Mouse (Mus musculus): Measurements from ENCODE around the gene Pfn1.

The Pfn1 gene

GRCm38 (mm10) chr11:70654198-70654922 lies at the start of gene Pfn1:
Gene Pfn1 (minus strand): TSS chr11:70654644.
- peak; percentile 47 for DNase-seq (ENCODE audit: low spot score)

- DNase-seq (ENCODE audit: low spot score): no peak
Observed at GRCm38 (mm10) chr11:70702781-70703180, 48.3 kb upstream of the Pfn1 start.

DNA sequence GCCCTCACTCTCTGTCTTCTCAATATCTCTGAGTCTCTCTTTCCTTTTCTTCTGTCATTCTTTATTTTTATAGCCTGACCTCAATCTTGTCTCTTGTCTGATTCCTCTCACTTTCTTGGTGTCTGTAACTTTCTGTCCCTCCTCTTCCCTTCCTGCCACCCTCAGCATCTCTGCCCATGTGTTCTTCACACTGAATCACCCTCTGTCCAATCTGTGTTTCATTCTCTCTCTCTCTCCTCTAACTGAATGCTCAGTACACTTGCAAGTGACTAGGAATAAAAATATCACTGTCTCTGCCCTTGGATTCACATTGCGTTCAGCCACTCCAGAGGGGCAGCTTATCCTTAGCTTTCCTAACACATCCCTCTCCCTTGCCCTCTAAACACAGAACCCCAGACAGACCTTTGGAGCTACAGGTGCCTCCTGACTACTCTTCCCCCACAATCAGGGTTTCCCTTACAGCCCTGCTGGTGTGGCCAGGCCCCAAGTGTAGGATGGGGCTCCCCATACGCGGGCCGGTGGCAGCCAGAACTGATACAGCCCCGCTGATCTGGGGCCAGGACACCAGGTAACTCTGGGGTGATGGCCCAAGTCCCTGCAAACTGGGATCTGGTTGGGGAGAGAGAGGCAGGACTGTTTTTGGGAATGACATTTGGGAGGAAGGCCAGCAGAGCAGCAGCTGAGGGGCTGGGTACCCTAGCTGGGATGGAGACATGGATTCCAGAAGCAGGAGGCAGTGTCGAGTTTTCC lies 47.7 kb upstream of the Pfn1 start:
- no peak for DNase-seq (ENCODE audit: low spot score)

DNA sequence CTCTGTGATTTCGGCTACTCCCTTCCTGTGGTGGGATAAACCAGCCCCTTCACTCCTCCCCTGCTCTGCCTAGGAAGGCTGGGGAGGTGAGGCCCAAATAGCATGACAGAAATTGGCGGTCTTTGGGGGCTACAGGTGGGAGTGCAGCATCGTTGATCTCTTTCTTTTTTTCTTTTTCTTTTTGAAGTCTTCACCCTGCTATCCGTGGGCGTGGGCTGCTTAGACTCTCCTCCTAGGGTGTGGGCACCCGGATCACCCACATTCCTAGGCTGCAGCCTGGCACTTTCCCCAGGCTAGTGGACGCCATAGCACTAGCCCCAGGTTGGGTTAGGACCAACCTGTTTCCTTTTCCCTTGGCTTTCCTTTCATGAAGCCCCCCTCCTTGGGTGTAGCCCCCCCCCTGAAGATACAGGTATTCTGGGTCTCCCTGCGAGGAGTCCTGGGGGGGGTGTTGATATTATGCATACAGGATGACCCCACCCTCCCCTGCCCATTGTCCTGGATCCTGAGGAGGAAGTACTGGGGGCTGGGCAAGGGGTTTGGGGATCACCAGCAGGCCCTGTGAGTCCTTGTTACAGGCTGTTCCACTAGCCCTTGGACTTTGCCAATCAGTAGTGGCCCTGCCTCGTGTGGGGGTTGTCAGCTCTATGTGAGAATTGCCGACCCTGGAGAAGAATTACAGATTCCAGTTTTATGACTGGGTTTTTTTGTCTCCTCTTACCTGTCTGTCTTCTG lies 46.9 kb upstream of the Pfn1 start:
- DNase-seq (ENCODE audit: low spot score): no peak

GRCm38 (mm10) chr11:70700613-70701012 lies 46.2 kb upstream of the Pfn1 start:
- DNase-seq (ENCODE audit: low spot score): no peak

DNA sequence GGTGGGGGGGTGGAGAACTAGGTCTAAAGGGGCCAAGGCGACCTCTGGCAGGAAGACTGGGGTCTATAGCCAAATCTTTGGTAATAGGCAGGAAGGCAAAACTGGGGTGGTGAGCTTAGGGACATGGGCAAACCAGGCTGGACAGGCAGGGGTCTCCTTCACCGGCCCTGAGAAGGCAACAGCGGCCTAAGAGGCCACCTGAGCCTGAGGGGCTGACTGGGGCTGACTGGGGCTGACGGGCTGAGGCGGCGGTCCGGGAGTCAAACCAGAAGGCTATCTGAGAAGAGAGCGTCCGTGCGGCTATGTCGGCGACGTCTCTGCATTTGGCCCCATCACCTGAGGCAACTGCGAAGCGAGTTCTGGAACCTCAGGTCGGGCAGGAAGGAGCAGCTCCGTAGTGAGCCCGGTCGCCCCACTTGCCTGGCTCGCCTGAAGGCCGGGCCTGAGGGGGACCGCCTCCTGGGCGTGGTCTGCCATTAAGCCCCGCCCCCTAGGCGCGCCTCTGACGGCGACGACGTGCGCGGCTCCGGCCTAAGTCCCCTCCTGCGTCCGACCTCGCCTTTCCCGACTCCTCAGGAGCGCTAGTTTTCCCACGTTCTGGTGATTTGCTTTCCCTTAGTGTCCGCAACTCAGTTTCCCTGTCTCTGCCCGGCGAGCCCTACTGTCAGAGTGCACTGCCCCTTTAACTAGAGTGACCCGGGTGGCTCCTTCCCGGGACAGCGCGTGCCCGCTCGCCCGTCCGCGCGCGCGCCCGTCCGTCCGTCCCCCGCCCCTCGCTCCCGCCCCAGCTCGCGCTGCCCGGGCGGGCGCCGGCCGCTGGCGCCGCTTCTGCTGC lies 45.5 kb upstream of the Pfn1 start, which contains the start of the genes Inca1 and Kif1c:
Gene Inca1 (minus strand): TSS at position 434 of the 835 bp plus-strand sequence.
Gene Kif1c (plus strand): TSS at position 827 of the 835 bp plus-strand sequence.
- DNase-seq (ENCODE audit: low spot score): peak; percentile 77

DNA sequence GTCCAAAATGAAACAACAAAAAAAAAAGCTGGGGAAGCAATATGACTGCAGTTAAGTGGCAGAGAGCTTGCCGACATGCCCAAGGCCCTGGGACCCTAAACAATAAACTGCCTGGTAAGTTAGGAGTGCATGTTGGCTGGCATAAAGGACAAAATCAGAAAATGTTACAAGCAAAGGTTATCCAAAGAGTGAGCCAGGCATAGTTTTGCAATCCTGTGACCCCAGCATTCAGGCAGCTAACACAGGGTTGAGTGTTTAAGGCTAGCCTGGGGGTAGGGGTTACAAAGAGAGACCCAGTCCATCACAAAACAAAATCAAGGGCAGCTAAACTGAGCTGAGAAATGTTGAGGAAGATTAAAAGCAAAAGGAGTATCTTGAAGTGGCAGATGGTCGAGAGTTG lies 44.6 kb upstream of the Pfn1 start:
- DNase-seq (ENCODE audit: low spot score): no peak

- DNase-seq (ENCODE audit: low spot score): no peak
Observed at GRCm38 (mm10) chr11:70697376-70697775, 42.9 kb upstream of the Pfn1 start.

DNA sequence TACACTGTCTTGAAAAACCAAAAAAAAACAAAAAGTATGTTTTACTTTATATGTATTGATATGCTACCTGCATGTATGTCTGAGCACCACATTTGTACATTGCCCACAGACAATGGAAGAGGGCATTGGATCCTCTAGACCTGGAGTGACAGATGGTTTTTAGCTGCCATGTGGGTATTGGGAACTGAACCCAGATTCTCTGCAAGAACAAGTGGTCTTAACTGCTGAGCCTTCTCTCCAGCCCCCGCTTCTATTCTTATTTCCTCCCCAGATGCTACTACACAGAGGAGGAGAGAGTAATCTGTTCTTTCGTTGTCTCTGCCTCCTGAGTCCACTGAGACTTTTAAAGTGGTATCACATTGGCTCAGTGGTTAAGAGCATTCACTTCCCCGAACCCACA lies 39.1 kb upstream of the Pfn1 start:
- no peak for DNase-seq (ENCODE audit: low spot score)

GRCm38 (mm10) chr11:70689578-70689977 lies 35.1 kb upstream of the Pfn1 start:
- no peak for DNase-seq (ENCODE audit: low spot score)

DNA sequence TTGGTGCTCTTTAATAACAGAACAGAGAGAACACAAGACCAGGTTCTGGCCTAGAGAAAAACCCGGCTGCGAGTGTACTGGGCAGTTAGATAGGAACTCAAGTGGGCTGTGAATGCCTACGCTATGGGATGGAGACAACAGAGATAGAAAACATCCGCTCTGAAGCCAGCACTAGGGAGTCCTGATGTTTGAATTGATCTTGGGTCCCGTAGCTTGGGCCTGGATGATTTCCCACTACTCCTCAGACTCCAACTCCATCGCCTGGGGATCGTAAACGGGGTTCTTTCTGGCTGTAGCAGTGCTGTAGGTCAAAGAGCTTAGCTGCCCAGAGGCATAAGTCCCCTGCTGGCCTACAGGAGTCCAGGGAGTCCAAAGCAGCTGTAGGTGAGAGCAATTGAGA lies 33.9 kb upstream of the Pfn1 start:
- DNase-seq (ENCODE audit: low spot score): no peak

DNA sequence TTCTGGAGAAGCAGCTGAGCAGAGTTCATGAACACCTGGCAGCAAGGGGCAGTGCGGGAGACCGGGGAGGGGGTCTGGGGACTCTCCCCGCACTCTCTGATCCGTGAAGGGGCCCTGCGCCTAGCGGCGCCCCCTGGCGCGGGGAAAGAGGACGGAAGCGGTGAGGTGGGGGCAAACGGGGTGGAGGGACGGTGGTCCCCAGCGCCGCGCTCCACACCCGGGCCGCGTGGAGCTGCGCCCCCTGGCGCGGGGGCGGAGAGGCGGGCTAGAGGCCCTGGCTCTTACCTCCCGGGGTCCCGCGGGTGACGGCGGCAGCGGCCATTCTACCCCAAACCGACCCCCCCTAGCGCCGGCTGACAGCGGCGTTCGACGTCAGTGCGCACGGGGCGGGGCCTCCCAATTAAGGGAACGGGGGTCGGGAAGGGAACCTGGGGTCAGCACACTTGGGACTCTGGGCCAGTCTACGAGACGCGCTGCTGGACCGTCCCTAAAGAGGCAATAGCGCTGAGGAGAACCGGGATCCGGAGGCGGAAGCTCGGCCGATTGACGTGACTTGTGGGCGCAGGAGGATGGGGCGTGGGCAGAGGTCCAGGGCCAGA lies 33.3 kb upstream of the Pfn1 start, which contains the start of gene Camta2:
Gene Camta2 (minus strand): TSS at position 505 of the 599 bp plus-strand sequence.
- DNase-seq (ENCODE audit: low spot score): peak; percentile 63

DNA sequence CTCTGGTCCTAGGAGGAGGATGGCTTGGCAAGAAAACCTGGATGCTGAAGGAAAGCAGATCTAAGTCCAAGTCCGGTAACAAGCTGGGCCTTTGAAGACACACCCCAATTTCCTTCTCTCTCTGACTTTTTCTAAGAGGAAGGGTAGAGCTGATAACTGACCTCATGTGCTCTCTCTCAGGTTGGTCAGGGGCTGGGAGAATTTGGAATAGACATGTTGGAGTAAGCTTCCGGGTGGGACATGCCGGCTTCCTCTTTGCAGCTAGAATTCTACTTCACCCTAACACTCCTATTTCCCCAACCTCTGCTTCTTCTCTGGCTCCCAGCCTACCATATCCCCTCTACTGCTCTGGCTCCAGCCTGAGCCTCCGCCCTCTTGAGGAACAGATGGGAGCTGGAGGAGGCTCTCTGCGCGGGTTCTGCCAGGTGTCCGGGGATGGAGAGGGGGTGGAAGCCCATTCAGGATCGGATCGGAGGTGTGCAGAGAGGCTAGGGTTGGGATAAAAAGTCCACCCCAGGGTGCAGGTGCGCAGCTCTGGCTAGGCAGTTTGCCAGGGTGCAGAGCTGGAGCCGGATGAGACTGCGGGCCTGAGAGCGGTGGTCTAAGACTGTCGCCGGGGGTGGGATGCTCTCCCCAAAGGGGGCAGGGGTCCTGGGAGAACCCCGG lies 32.6 kb upstream of the Pfn1 start:
- DNase-seq (ENCODE audit: low spot score): no peak

DNA sequence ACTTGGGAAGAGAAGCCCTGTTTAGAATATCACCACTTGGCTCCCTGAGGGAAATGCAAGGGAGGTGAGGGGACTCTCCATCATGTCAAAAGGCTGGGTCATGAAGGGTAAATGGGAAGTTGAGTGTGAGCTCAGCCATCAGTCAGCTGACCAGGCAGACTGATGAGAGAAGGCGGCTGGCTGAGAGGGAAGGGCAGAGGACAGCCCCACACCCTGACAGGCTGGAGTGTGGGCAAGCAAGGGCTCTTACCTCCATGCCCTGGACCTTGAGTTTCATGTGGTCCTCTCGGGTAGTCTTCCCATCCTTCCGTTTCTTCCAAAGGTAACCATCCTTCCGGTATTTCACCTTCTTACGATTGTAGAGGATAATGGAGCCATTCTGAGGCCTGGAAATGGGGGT lies 29.2 kb upstream of the Pfn1 start:
- DNase-seq (ENCODE audit: low spot score): no peak

GRCm38 (mm10) chr11:70681897-70682581 lies 27.6 kb upstream of the Pfn1 start:
- DNase-seq (ENCODE audit: low spot score): no peak

GRCm38 (mm10) chr11:70681170-70681569 lies 26.7 kb upstream of the Pfn1 start:
- DNase-seq (ENCODE audit: low spot score): no peak

DNA sequence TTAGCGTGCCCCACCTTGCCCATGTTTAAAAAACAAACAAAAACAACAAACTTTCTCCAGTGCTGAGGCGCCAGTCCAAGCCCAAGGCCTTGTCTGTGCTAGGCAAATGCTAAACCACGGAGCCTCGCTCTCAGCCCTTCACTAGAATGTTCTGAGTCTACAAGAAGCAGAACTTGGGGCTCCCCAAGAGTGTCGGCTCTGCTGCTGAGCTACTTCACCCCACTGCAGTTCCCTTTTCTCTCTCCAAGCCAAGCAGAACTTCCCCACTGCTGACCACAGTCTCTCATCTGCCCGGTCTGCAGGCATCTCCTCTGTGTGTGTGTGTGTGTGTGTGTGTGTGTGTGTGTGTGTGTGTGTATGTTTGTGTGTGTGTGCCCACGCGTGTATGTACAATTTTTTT lies 25.4 kb upstream of the Pfn1 start:
- DNase-seq (ENCODE audit: low spot score): no peak

GRCm38 (mm10) chr11:70679361-70679760 lies 24.9 kb upstream of the Pfn1 start:
- no peak for DNase-seq (ENCODE audit: low spot score)

- DNase-seq (ENCODE audit: low spot score): no peak
Observed at GRCm38 (mm10) chr11:70678576-70678975, 24.1 kb upstream of the Pfn1 start.

- DNase-seq (ENCODE audit: low spot score): no peak
Observed at GRCm38 (mm10) chr11:70678092-70678491, 23.6 kb upstream of the Pfn1 start.

Measured in urinary bladder, postnatal 10 days (tissue).